Mouse (Mus musculus) heart, embryonic 14.5 days (tissue): Measurements from ENCODE around the gene Ctbp2. TPM values are rescaled to one million over a fixed set of nuclear protein-coding genes. Genes with fewer than 3 reads are reported as not detected.

ENCODE experiments used
- ATAC-seq: fragments of 200-750 bp; cut with Nextera tagmentation; 2 replicates; pipeline ENCODE4 v1.8.0; 2017; ENCODE audit warnings: low read depth, moderate TSS enrichment; ENCODE audit not compliant: insufficient number of reproducible peaks, insufficient read depth, low FRiP score
- H3K27ac ChIP-seq, 2 experiments: fragments of 200-500 bp in 1 of 2; fragments of 300-500 bp in 1 of 2; sonication (generic) in 1 of 2; replicated peaks in 1 of 2; 2 replicates each; pipeline ENCODE4 v1.5.1; 2012 to 2014; ENCODE audit warnings: low read depth in 2 of 2, low read length in 2 of 2, control low read depth in 1 of 2, mild to moderate bottlenecking in 1 of 2, mixed read lengths in 1 of 2; ENCODE audit not compliant: control insufficient read depth in 1 of 2, insufficient read depth in 1 of 2
- H3K27me3 ChIP-seq: fragments of 300-500 bp; sonication (generic); 2 replicates; pipeline ENCODE4 v1.6.1; 2014; ENCODE audit warnings: mild to moderate bottlenecking, low read length, control low read depth; ENCODE audit not compliant: control insufficient read depth, insufficient read depth
- H3K36me3 ChIP-seq: fragments of 300-500 bp; sonication (generic); 2 replicates; pipeline ENCODE4 v1.6.1; 2014; ENCODE audit warnings: mild to moderate bottlenecking, control low read depth, low read length, mixed read lengths; ENCODE audit not compliant: control insufficient read depth, insufficient read depth
- H3K4me1 ChIP-seq, 2 experiments: fragments of 200-500 bp in 1 of 2; fragments of 300-500 bp in 1 of 2; sonication (generic) in 1 of 2; 2 replicates each; pipeline ENCODE4 v1.6.1; 2012 to 2014; ENCODE audit warnings: low read length in 2 of 2, control low read depth in 1 of 2, mixed read lengths in 1 of 2; ENCODE audit not compliant: control insufficient read depth in 2 of 2, insufficient read depth in 2 of 2
- H3K4me2 ChIP-seq: fragments of 300-500 bp; sonication (generic); 2 replicates; pipeline ENCODE4 v1.6.1; 2014; ENCODE audit warnings: mild to moderate bottlenecking, low read length
- H3K4me3 ChIP-seq, 2 experiments: fragments of 200-500 bp in 1 of 2; fragments of 300-500 bp in 1 of 2; sonication (generic) in 1 of 2; 2 replicates each; pipeline ENCODE4 v1.5.1; 2012 to 2014; ENCODE audit warnings: low read length in 2 of 2, mild to moderate bottlenecking in 2 of 2, control low read depth in 1 of 2, low read depth in 1 of 2, moderate library complexity in 1 of 2; ENCODE audit not compliant: control insufficient read depth in 1 of 2, insufficient read depth in 1 of 2
- H3K9ac ChIP-seq: fragments of 300-500 bp; sonication (generic); 2 replicates; pipeline ENCODE4 v1.6.1; 2014; ENCODE audit warnings: mild to moderate bottlenecking, low read length
- H3K9me3 ChIP-seq: fragments of 300-500 bp; sonication (generic); 2 replicates; pipeline ENCODE4 v1.6.1; 2016; ENCODE audit warnings: low read length, control low read depth; ENCODE audit not compliant: control insufficient read depth
- WGBS: fragments of 180-500 bp; shearing (Covaris S2); extraction: QIAGEN DNeasy Blood & Tissue Kit; methylation state at CpG from one replicate; pipeline ENCODE4 v1.1.7; 2014; 5-methylcytosine and 5-hydroxymethylcytosine counted together
- polyA plus RNA-seq: library from polyadenylated mRNA; unstranded; fragments of >200 nt; fragmentation: Nextera tagmentation; extraction: Ambion mirVana; gene quantifications from 2 replicates; pipeline ENCODE4 v1.2.1, GENCODE M21; 2014

Ctbp2 gene
- polyA plus RNA-seq, 1 experiment from 2014 or later: 54.3 TPM

GRCm38 (mm10) chr7:133161362-133162080 is 37.4 kb upstream of the Ctbp2 start:
- 54% methylated on average over 7 of the region's 7 CpGs for WGBS
- no peak overlapping the region for H3K27ac ChIP-seq

GRCm38 (mm10) chr7:133159519-133159918 is 35.4 kb upstream of the Ctbp2 start:
- H3K9ac ChIP-seq: no peak overlapping the region
- H3K27me3 ChIP-seq: no peaks in the 10 kb centered on the region
- H3K4me3 ChIP-seq: no peak overlapping the region
- WGBS: 91% methylated on average over 3 of the region's 3 CpGs
- no peak for ATAC-seq
- H3K36me3 ChIP-seq: no peaks in the 10 kb centered on the region
- no peaks in the 10 kb centered on the region for H3K9me3 ChIP-seq
- no peak overlapping the region for H3K4me2 ChIP-seq
- no peak overlapping the region for H3K27ac ChIP-seq
- peaks cover 0 to 2% of the 10 kb centered on the region in 2 experiments; a peak in 1 of 4 replicates for H3K4me1 ChIP-seq

More at GRCm38 (mm10) chr7:133161362-133162080, 37.4 kb upstream of the Ctbp2 start:
- Histone ChIP-seq H3K9ac (no peak overlapping the region), H3K9me3 (no peaks in the 10 kb centered on the region), H3K27me3 (no peaks in the 10 kb centered on the region), H3K4me3 (no peak overlapping the region), H3K4me2 (no peak overlapping the region), H3K36me3 (no peaks in the 10 kb centered on the region), H3K4me1 (peaks cover 0 to 2% of the 10 kb centered on the region in 2 experiments; a peak in 1 of 4 replicates)
- ATAC-seq: no peak

- Histone ChIP-seq H3K4me3 (no peak overlapping the region), H3K4me2 (no peak overlapping the region), H3K27me3 (no peaks in the 10 kb centered on the region), H3K27ac (no peak overlapping the region), H3K9me3 (no peaks in the 10 kb centered on the region), H3K4me1 (no peaks in the 10 kb centered on the region), H3K9ac (no peak overlapping the region), H3K36me3 (no peaks in the 10 kb centered on the region)
- no peak; the same call in 1 of the 2 replicates for ATAC-seq
- WGBS: 84% methylated on average over 12 of the region's 12 CpGs
Measured at GRCm38 (mm10) chr7:133155621-133156020, 31.5 kb upstream of the Ctbp2 start.

- 67% methylated on average over 6 of the region's 6 CpGs for WGBS
- Histone ChIP-seq H3K4me2 (no peak overlapping the region), H3K4me1 (no peaks in the 10 kb centered on the region), H3K4me3 (no peak overlapping the region), H3K9me3 (no peaks in the 10 kb centered on the region), H3K36me3 (no peaks in the 10 kb centered on the region), H3K27ac (no peak overlapping the region), H3K27me3 (no peaks in the 10 kb centered on the region), H3K9ac (no peak overlapping the region)
- no peak for ATAC-seq
Measured at GRCm38 (mm10) chr7:133154846-133155245, 30.7 kb upstream of the Ctbp2 start.

GRCm38 (mm10) chr7:133139689-133140336 is 15.7 kb upstream of the Ctbp2 start:
- Histone ChIP-seq H3K27ac (no peak overlapping the region), H3K9me3 (no peaks in the 10 kb centered on the region; the same call in 1 of the 2 replicates), H3K27me3 (no peaks in the 10 kb centered on the region), H3K4me3 (no peak overlapping the region), H3K9ac (no peak overlapping the region), H3K4me1 (no peaks in the 10 kb centered on the region), H3K4me2 (no peak overlapping the region), H3K36me3 (no peaks in the 10 kb centered on the region)
- 80% methylated on average over 8 of the region's 8 CpGs for WGBS
- no peak for ATAC-seq

GRCm38 (mm10) chr7:133133552-133133951 is 9.4 kb upstream of the Ctbp2 start:
- H3K36me3 ChIP-seq: no peaks in the 10 kb centered on the region
- H3K4me3 ChIP-seq: no peak overlapping the region
- H3K4me1 ChIP-seq: no peaks in the 10 kb centered on the region
- H3K27ac ChIP-seq: no peak overlapping the region
- no peak for ATAC-seq
- H3K27me3 ChIP-seq: no peaks in the 10 kb centered on the region
- WGBS: 73% methylated on average over 5 of the region's 5 CpGs
- no peak overlapping the region for H3K4me2 ChIP-seq
- H3K9ac ChIP-seq: no peak overlapping the region
- peaks cover 6% of the 10 kb centered on the region; the same call in 1 of the 2 replicates for H3K9me3 ChIP-seq

GRCm38 (mm10) chr7:133132702-133133101 is 8.5 kb upstream of the Ctbp2 start:
- peaks cover 8% of the 10 kb centered on the region; the same call in 1 of the 2 replicates for H3K9me3 ChIP-seq
- ATAC-seq: no peak
- H3K4me3 ChIP-seq: no peak overlapping the region
- no peak overlapping the region for H3K9ac ChIP-seq
- 93% methylated on average over 5 of the region's 5 CpGs for WGBS
- H3K27me3 ChIP-seq: no peaks in the 10 kb centered on the region
- no peaks in the 10 kb centered on the region for H3K36me3 ChIP-seq
- no peaks in the 10 kb centered on the region for H3K4me1 ChIP-seq
- H3K4me2 ChIP-seq: no peak overlapping the region
- H3K27ac ChIP-seq: no peak overlapping the region
